Mouse (Mus musculus): ENCODE measurements around the gene Wdr83. TPM values are rescaled to one million over a fixed set of nuclear protein-coding genes. Genes with fewer than 3 reads are reported as not detected.

Wdr83 gene
- polyA plus RNA-seq, 1 experiment from 2014 or later: 22.3 TPM

DNA sequence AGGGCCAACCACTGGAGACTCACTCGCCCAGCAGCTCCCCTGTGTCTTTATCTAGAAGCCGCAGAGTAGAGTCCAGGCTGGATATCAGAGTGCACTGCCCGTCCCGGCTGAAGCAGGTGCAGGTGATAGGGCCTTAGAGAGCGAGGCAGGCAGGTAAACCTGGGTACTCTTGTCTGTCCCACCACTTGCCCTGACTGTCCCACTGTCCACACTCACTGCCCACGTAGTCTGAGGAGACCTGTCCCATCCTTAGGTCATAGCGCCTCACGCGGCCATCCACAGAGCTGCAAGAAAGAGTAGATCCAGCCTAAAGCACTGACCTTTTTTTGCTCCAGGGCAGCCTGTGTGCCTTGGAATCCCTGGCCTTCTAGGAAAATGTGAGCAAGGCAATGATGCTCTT is 5.1 kb downstream of the Wdr83 start:
- no peak overlapping the region for H3K4me3 ChIP-seq (ENCODE audit: low read depth, low read length)
- no peak overlapping the region for H3K4me2 ChIP-seq (replicated peaks; ENCODE audit: low read depth)
- no peaks in the 10 kb centered on the region for H3K9me3 ChIP-seq (ENCODE audit: control insufficient read depth, low read length)
- no peak overlapping the region for H3K9ac ChIP-seq (ENCODE audit: low read length)
- H3K36me3 ChIP-seq (ENCODE audit: control insufficient read depth, insufficient read depth, low read length): peaks cover 11% of the 10 kb centered on the region; the same call in 1 of the 2 replicates
- no peaks in the 10 kb centered on the region for H3K27me3 ChIP-seq (ENCODE audit: control insufficient read depth, insufficient read depth, low read length)
- ATAC-seq (ENCODE audit: low FRiP score, low TSS enrichment) (no peak), DNase-seq (ENCODE audit: low spot score) (peak; percentile 55)
- peak; percentile 68 for TF ChIP-seq CTCF (IDR thresholded peaks at IDR 0.05; ENCODE audit: low read depth)
- no peak for TF ChIP-seq EP300 (optimal IDR thresholded peaks at IDR 0.05)
- peaks cover 4% of the 10 kb centered on the region; the same call in 1 of the 2 replicates for H3K4me1 ChIP-seq (replicated peaks; ENCODE audit: control insufficient read depth, insufficient read depth)
- 75% methylated on average over 9 of the region's 9 CpGs for WGBS
- H3K27ac ChIP-seq (replicated peaks): no peak overlapping the region

DNA sequence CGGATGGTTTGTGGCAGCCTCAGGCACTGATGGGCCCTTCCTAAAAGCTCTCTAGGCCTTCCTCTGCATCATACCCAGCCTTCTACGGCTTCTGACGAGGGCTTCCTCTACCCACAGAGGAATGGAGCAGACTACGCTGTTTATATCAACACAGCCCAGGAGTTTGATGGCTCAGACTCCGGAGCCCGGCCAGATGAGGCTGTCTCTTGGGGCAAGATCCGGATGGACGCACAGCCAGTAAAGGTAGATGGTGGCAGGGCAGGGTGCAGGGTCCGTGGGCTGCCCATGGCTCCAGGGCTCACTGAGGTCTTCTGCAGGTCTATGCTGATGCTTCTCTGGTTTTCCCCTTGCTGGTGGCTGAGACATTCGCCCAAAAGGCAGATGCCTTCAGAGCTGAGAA is 6.5 kb downstream of the Wdr83 start:
- H3K4me3 ChIP-seq (ENCODE audit: low read depth, low read length): no peak overlapping the region
- no peak for TF ChIP-seq CTCF (IDR thresholded peaks at IDR 0.05; ENCODE audit: low read depth)
- ATAC-seq (ENCODE audit: low FRiP score, low TSS enrichment) (no peak), DNase-seq (ENCODE audit: low spot score) (no peak)
- H3K9me3 ChIP-seq (ENCODE audit: control insufficient read depth, low read length): no peaks in the 10 kb centered on the region
- H3K4me2 ChIP-seq (replicated peaks; ENCODE audit: low read depth): no peak overlapping the region
- peaks cover 11% of the 10 kb centered on the region; the same call in 1 of the 2 replicates for H3K36me3 ChIP-seq (ENCODE audit: control insufficient read depth, insufficient read depth, low read length)
- H3K4me1 ChIP-seq (replicated peaks; ENCODE audit: control insufficient read depth, insufficient read depth): peaks cover 4% of the 10 kb centered on the region; the same call in 1 of the 2 replicates
- H3K9ac ChIP-seq (ENCODE audit: low read length): no peak overlapping the region
- 92% methylated on average over 10 of the region's 10 CpGs for WGBS
- no peak overlapping the region for H3K27ac ChIP-seq (replicated peaks)
- no peaks in the 10 kb centered on the region for H3K27me3 ChIP-seq (ENCODE audit: control insufficient read depth, insufficient read depth, low read length)

DNA sequence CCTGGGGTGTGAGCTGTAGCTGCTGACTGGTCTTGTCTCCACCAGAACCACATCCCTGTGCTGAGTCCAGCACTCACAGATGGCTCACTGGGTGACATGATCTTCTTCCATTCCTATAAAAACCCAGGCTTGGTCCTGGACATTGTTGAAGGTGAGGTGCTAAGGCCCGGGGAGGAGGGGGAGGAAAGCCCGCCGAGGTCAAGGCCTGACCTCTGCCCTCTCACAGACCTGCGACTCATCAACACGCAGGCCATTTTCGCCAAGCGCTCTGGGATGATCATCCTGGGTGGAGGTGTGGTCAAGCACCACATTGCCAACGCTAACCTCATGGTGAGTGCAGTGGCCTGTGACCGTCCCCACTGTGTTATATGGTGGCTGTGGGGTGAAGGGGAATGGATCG is 6.9 kb downstream of the Wdr83 start:
- Histone ChIP-seq H3K27me3 (ENCODE audit: control insufficient read depth, insufficient read depth, low read length) (no peaks in the 10 kb centered on the region), H3K9ac (ENCODE audit: low read length) (no peak overlapping the region), H3K36me3 (ENCODE audit: control insufficient read depth, insufficient read depth, low read length) (peaks cover 11% of the 10 kb centered on the region; the same call in 1 of the 2 replicates), H3K9me3 (ENCODE audit: control insufficient read depth, low read length) (no peaks in the 10 kb centered on the region), H3K4me1 (replicated peaks; ENCODE audit: control insufficient read depth, insufficient read depth) (0 out of 2 replicates have a peak, but pooled peaks cover 4% of the 10 kb centered on the region), H3K4me2 (replicated peaks; ENCODE audit: low read depth) (no peak overlapping the region), H3K4me3 (ENCODE audit: low read depth, low read length) (no peak overlapping the region), H3K27ac (replicated peaks) (no peak overlapping the region)
- 78% methylated on average over 10 of the region's 10 CpGs for WGBS
- no peak for DNase-seq (ENCODE audit: low spot score)
- no peak for ATAC-seq (ENCODE audit: low FRiP score, low TSS enrichment)
- TF ChIP-seq EP300 (optimal IDR thresholded peaks at IDR 0.05) (no peak), CTCF (IDR thresholded peaks at IDR 0.05; ENCODE audit: low read depth) (no peak)

DNA sequence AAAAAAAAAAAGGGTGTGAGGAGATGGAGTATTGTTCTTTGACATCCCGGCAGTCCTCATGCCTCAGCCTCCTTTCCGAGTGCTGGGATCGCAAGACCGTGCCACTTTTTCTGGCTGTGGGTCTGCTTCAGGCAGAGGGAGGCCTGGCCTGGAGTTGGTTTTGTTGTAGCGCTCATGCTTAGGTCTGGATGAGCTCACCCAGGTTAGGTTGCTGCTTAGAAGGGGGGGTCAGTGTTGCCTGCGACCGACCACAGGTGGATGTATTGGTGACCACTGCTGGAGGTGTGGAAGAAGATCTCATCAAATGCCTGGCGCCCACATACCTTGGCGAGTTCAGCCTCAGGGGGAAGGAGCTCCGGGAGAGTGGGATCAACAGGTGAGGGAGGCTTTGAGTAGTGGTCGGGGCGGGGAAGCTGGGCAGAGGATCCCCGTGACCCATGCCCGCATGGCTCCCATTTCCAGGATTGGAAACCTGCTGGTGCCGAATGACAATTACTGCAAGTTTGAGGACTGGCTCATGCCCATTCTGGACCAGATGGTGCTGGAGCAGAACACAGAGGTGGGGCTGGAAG is 8.0 kb downstream of the Wdr83 start:
- H3K4me2 ChIP-seq (replicated peaks; ENCODE audit: low read depth): no peak overlapping the region
- H3K4me3 ChIP-seq (ENCODE audit: low read depth, low read length): no peak overlapping the region
- no peaks in the 10 kb centered on the region for H3K9me3 ChIP-seq (ENCODE audit: control insufficient read depth, low read length)
- H3K36me3 ChIP-seq (ENCODE audit: control insufficient read depth, insufficient read depth, low read length): peaks cover 11% of the 10 kb centered on the region; the same call in 1 of the 2 replicates
- DNase-seq (ENCODE audit: low spot score): no peak
- no peaks in the 10 kb centered on the region for H3K27me3 ChIP-seq (ENCODE audit: control insufficient read depth, insufficient read depth, low read length)
- no peak overlapping the region for H3K27ac ChIP-seq (replicated peaks)
- WGBS: 92% methylated on average over 15 of the region's 15 CpGs
- TF ChIP-seq EP300 (optimal IDR thresholded peaks at IDR 0.05) (no peak), CTCF (IDR thresholded peaks at IDR 0.05; ENCODE audit: low read depth) (no peak)
- no peak for ATAC-seq (ENCODE audit: low FRiP score, low TSS enrichment)
- H3K4me1 ChIP-seq (replicated peaks; ENCODE audit: control insufficient read depth, insufficient read depth): 0 out of 2 replicates have a peak, but pooled peaks cover 4% of the 10 kb centered on the region
- no peak overlapping the region for H3K9ac ChIP-seq (ENCODE audit: low read length)

DNA sequence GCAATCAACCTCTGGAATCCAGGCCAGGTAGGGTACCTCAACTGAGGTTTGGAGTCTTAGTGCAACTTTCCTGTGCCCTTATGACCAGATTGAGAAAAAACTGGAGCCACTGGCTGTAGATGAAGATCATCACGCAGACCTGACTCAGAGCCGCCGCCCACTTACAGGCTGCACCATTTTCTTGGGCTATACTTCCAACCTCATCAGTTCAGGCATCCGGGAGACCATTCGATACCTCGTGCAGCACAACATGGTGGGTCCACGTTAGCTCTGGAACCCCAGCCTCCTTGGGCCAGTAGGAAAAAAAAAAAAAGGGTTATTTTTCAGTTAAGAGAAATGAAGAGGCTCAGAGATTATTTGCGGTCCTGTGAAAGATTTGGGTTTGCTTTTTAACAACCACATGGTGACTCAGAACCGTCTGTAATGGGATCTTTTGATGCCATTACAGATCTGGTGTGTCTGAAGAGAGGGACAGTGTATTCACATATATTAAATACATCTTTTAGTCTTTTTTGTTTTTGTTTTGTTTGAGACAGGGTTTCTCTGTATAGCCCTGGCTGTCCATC is 8.7 kb downstream of the Wdr83 start:
- Histone ChIP-seq H3K9me3 (ENCODE audit: control insufficient read depth, low read length) (no peaks in the 10 kb centered on the region), H3K9ac (ENCODE audit: low read length) (peak overlapping the region; percentile 94), H3K27me3 (ENCODE audit: control insufficient read depth, insufficient read depth, low read length) (no peaks in the 10 kb centered on the region), H3K36me3 (ENCODE audit: control insufficient read depth, insufficient read depth, low read length) (peaks cover 11% of the 10 kb centered on the region; the same call in 1 of the 2 replicates), H3K4me3 (ENCODE audit: low read depth, low read length) (peak overlapping the region; percentile 90), H3K4me1 (replicated peaks; ENCODE audit: control insufficient read depth, insufficient read depth) (0 out of 2 replicates have a peak, but pooled peaks cover 4% of the 10 kb centered on the region), H3K27ac (replicated peaks) (peak overlapping the region; percentile 98), H3K4me2 (replicated peaks; ENCODE audit: low read depth) (peak overlapping the region; percentile 68)
- ATAC-seq (ENCODE audit: low FRiP score, low TSS enrichment) (no peak; the same call in 1 of the 2 replicates), DNase-seq (ENCODE audit: low spot score) (no peak)
- 37% methylated on average over 9 of the region's 9 CpGs for WGBS
- TF ChIP-seq CTCF (IDR thresholded peaks at IDR 0.05; ENCODE audit: low read depth) (no peak), EP300 (optimal IDR thresholded peaks at IDR 0.05) (no peak)
